Mouse (Mus musculus): Measurements from ENCODE around the gene Arid1b.

DNA sequence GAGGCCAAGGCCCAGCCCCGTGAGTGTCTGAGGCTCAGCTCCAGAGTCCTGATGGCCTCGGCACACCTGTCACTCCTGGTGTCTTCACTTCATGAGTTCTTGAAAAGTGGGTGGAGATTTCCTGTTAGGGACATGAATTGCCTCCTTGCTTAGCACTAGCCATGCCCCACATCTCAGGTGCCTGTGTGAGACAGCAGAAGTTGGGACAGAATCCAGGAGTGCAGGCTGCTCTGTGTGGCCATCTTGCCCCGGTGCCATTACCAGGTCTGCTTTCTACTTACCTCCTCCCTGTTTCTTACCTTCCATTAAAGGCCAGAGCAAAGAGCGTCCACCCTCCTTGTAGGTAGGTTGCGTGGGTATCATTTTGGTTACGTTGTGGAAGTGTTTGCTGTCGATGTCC, 253.1 kb downstream of the Arid1b start:
- TF ChIP-seq CTCF (IDR thresholded peaks at IDR 0.05) (no peak), EP300 (IDR thresholded peaks at IDR 0.05) (no peak)

All from lung, postnatal 0 days (tissue).